7 mouse cellular contexts compared by ENCODE assay signal in genomic region chr10:128094340-128094968, GRCm38 (mm10). TPM values are rescaled to one million over a fixed set of nuclear protein-coding genes. Genes with fewer than 3 reads are reported as not detected.
DNase-seq lines count a peak whose midpoint lies in the region; ATAC-seq lines count a peak whose summit lies in the region.

No protein-coding gene starts in this region.

- H3K9me3 ChIP-seq in hindbrain, embryonic 15.5 days, result no peaks in the 10 kb centered on the region
- H3K9me3 ChIP-seq in midbrain, embryonic 10.5 days (replicated peaks), result no peaks in the 10 kb centered on the region

- DNase-seq in ZHBTc4 (ENCODE audit: low read depth, low spot score), result peak; percentile 97
- DNase-seq in cerebellum, postnatal 10 days, result peak; percentile 80 to 84
- DNase-seq in frontal cortex, postnatal 36 days (ENCODE audit: low spot score in 2 of 2), result peak; percentile 52 to 70
- peak; percentile 75 for DNase-seq in left cerebral cortex, postnatal 4 days
- peak; percentile 83 for DNase-seq in midbrain, embryonic 10.5 days (ENCODE audit: low spot score)
- peak; percentile 84 for DNase-seq in spleen, adult 12 weeks (ENCODE audit: low spot score)

- peaks cover 14% of the 10 kb centered on the region for H3K36me3 ChIP-seq in hindbrain, embryonic 15.5 days
- H3K36me3 ChIP-seq in midbrain, embryonic 10.5 days, result peaks cover 15% of the 10 kb centered on the region

- H3K4me1 ChIP-seq in hindbrain, embryonic 15.5 days (replicated peaks), result peaks cover 56% of the 10 kb centered on the region
- H3K4me1 ChIP-seq in midbrain, embryonic 10.5 days, result peaks cover 71% of the 10 kb centered on the region

- ATAC-seq in hindbrain, embryonic 15.5 days (ENCODE audit: low FRiP score, low read depth), result no peak

- intact Hi-C loops in left cerebral cortex, postnatal 4 days (cut with DNase I), result loop anchor here (5.0 kb wide), 1 partner anchor 93 kb away; no protein-coding TSS in a partner anchor

- peak overlapping the region; percentile 28 for H3K4me3 ChIP-seq in hindbrain, embryonic 15.5 days
- peak overlapping the region; percentile 89 for H3K4me3 ChIP-seq in midbrain, embryonic 10.5 days

- no peak overlapping the region; the same call in 1 of the 2 replicates for H3K27ac ChIP-seq in hindbrain, embryonic 15.5 days (replicated peaks)
- H3K27ac ChIP-seq in midbrain, embryonic 10.5 days (replicated peaks), result peak overlapping the region; percentile 61

- no peaks in the 10 kb centered on the region for H3K27me3 ChIP-seq in hindbrain, embryonic 15.5 days
- H3K27me3 ChIP-seq in midbrain, embryonic 10.5 days (ENCODE audit: low read depth, poor library complexity, severe bottlenecking), result peaks cover 7% of the 10 kb centered on the region; the same call in 1 of the 2 replicates

- peak overlapping the region; percentile 21; the same call in 1 of the 2 replicates for H3K9ac ChIP-seq in hindbrain, embryonic 15.5 days

- H3K4me2 ChIP-seq in hindbrain, embryonic 15.5 days, result peak overlapping the region; percentile 91

- WGBS in hindbrain, embryonic 15.5 days, result 11% methylated on average over 19 of the region's 19 CpGs
- WGBS in midbrain, embryonic 10.5 days, result 12% methylated on average over 19 of the region's 19 CpGs

RNA-seq across cellular contexts. Expression of gene Baz2a, which starts 3.1 kb away (rescaled TPM):
- polyA plus RNA-seq in hindbrain, embryonic 15.5 days (2015; fragmentation: Nextera tagmentation; extraction: Ambion mirVana), result 8.1 and 8.3 TPM in 2 replicates
- 10 to 100 TPM; 34.5 to 36.2 TPM for total RNA-seq in left cerebral cortex, postnatal 4 days (2021)
- polyA plus RNA-seq in midbrain, embryonic 10.5 days (2016; fragmentation: Nextera tagmentation; extraction: Ambion mirVana), result 14.3 and 16.7 TPM in 2 replicates

RNA-seq across cellular contexts. Expression of gene Atp5b, which starts 11.4 kb away (rescaled TPM):
- polyA plus RNA-seq in hindbrain, embryonic 15.5 days (2015; fragmentation: Nextera tagmentation; extraction: Ambion mirVana), result 2,267 and 2,290 TPM in 2 replicates
- 1,000 to 10,000 TPM; 1,302 to 1,309 TPM for total RNA-seq in left cerebral cortex, postnatal 4 days (2021)
- 2,205 and 2,316 TPM in 2 replicates for polyA plus RNA-seq in midbrain, embryonic 10.5 days (2016; fragmentation: Nextera tagmentation; extraction: Ambion mirVana)

RNA-seq across cellular contexts. Expression of gene Ptges3, which starts 35.7 kb away (rescaled TPM):
- polyA plus RNA-seq in hindbrain, embryonic 15.5 days (2015; fragmentation: Nextera tagmentation; extraction: Ambion mirVana), result 371 and 395 TPM in 2 replicates
- 100 to 1,000 TPM; 179 to 184 TPM for total RNA-seq in left cerebral cortex, postnatal 4 days (2021)
- 669 and 729 TPM in 2 replicates for polyA plus RNA-seq in midbrain, embryonic 10.5 days (2016; fragmentation: Nextera tagmentation; extraction: Ambion mirVana)

RNA-seq across cellular contexts. Expression of gene Naca, which starts 59.1 kb away (rescaled TPM):
- polyA plus RNA-seq in hindbrain, embryonic 15.5 days (2015; fragmentation: Nextera tagmentation; extraction: Ambion mirVana), result 494 and 518 TPM in 2 replicates
- 100 to 1,000 TPM; 481 to 496 TPM for total RNA-seq in left cerebral cortex, postnatal 4 days (2021)
- polyA plus RNA-seq in midbrain, embryonic 10.5 days (2016; fragmentation: Nextera tagmentation; extraction: Ambion mirVana), result 814 and 925 TPM in 2 replicates
